Mouse (Mus musculus) erythroblast, embryonic 14.5 days (primary cell): Measurements from ENCODE around the gene Olfr1269.

Experiments used
- GATA1 ChIP-seq: IDR thresholded peaks from 2 replicates; pipeline ENCODE4 v1.6.1; 2012; ENCODE audit warnings: low read length, inconsistent platforms, mixed read lengths
- TAL1 ChIP-seq: IDR thresholded peaks from 3 replicates; pipeline ENCODE4 v1.6.1; 2012; ENCODE audit warnings: low read length, inconsistent platforms, mixed read lengths

DNA sequence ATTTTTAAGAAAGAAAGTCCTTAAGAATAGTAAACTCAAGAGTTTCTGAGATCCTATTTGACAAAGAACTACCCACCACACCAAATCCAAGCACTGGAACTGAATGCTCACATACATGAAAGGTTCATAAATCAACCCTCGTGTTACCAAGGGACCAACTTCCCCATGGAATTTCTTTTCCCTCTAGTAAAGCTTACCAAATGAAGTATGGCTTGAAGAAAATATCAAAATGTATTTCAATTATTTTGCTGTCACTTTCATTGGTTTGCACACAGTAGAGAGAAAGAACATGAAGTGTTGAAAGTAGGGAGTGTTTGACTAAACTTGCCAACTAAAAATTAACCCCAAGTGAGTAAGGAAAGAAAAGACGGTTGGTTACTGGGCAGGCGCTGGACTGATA lies 31.8 kb upstream of the Olfr1269 start, which contains the start of gene Olfr1270:
- TF ChIP-seq GATA1 (no peak), TAL1 (no peak)
